Mouse (Mus musculus) forebrain, embryonic 10.5 days (tissue): ENCODE measurements at regions not wholly inside any gene's neighbourhood (a gene's known extent, or its start where the extent isn't known, plus 50 kb on each side); places are given as distances from the start of the nearest gene placed in this dataset.
A peak's percentile ranks its signal among the peaks of the same experiment; 100 is the strongest.

ENCODE experiments used
- DNase-seq: peaks from one replicate; pipeline ENCODE4 v3.0.0-alpha.2; 2017; ENCODE audit warnings: low spot score; ENCODE audit errors: extremely low spot score
- H3K27ac ChIP-seq: fragments of 300-500 bp; sonication (generic); 2 replicates; pipeline ENCODE4 v1.5.1; 2016; ENCODE audit warnings: mild to moderate bottlenecking
- H3K27me3 ChIP-seq: fragments of 300-500 bp; sonication (generic); 2 replicates; pipeline ENCODE4 v1.6.1; 2016; ENCODE audit warnings: mild to moderate bottlenecking; ENCODE audit not compliant: poor library complexity, severe bottlenecking
- H3K36me3 ChIP-seq: fragments of 300-500 bp; sonication (generic); replicated peaks from 2 replicates; pipeline ENCODE4 v1.6.1; 2016; ENCODE audit warnings: mild to moderate bottlenecking, moderate library complexity
- H3K4me1 ChIP-seq: fragments of 300-500 bp; sonication (generic); 2 replicates; pipeline ENCODE4 v1.6.1; 2016
- H3K4me3 ChIP-seq: fragments of 300-500 bp; sonication (generic); 2 replicates; pipeline ENCODE4 v1.5.1; 2016; ENCODE audit warnings: mild to moderate bottlenecking, moderate library complexity
- H3K9me3 ChIP-seq: fragments of 300-500 bp; sonication (generic); 2 replicates; pipeline ENCODE4 v1.6.1; 2016; ENCODE audit warnings: mild to moderate bottlenecking, moderate library complexity
- WGBS: fragments of 180-500 bp; shearing (Covaris S2); methylation state at CpG from one replicate; pipeline ENCODE4 v1.1.7; 2016; 5-methylcytosine and 5-hydroxymethylcytosine counted together

- DNase-seq = no peak
- no peak overlapping the region for H3K4me3 ChIP-seq
- WGBS = 90% methylated on average over 1 of the region's 1 CpGs
Observed at GRCm38 (mm10) chr13:111950042-111950441, 141.2 kb upstream of the Map3k1 start.

GRCm38 (mm10) chr13:111953860-111954519 lies 145.2 kb upstream of the Map3k1 start:
- Histone ChIP-seq H3K27me3 (no peaks in the 10 kb centered on the region), H3K36me3 (no peaks in the 10 kb centered on the region), H3K27ac (peak overlapping the region; percentile 73), H3K4me3 (peak overlapping the region; percentile 3; the same call in 1 of the 2 replicates), H3K4me1 (peaks cover 35% of the 10 kb centered on the region), H3K9me3 (no peaks in the 10 kb centered on the region)
- no peak for DNase-seq
- WGBS = 46% methylated on average over 8 of the region's 8 CpGs

More at GRCm38 (mm10) chr13:111950042-111950441, 141.2 kb upstream of the Map3k1 start:
- Histone ChIP-seq H3K27me3 (no peaks in the 10 kb centered on the region), H3K4me1 (peaks cover 26% of the 10 kb centered on the region), H3K27ac (no peak overlapping the region), H3K36me3 (no peaks in the 10 kb centered on the region), H3K9me3 (no peaks in the 10 kb centered on the region)

GRCm38 (mm10) chr13:111954520-111954884 lies 145.7 kb upstream of the Map3k1 start:
- peak overlapping the region; percentile 3; the same call in 1 of the 2 replicates for H3K4me3 ChIP-seq
- peaks cover 35% of the 10 kb centered on the region for H3K4me1 ChIP-seq
- peak overlapping the region; percentile 73 for H3K27ac ChIP-seq
- DNase-seq = no peak
- H3K36me3 ChIP-seq = no peaks in the 10 kb centered on the region
- H3K9me3 ChIP-seq = no peaks in the 10 kb centered on the region
- H3K27me3 ChIP-seq = no peaks in the 10 kb centered on the region
- WGBS = 29% methylated on average over 6 of the region's 6 CpGs

GRCm38 (mm10) chr13:111957118-111957517 lies 148.3 kb upstream of the Map3k1 start:
- Histone ChIP-seq H3K4me3 (no peak overlapping the region), H3K36me3 (no peaks in the 10 kb centered on the region), H3K27ac (no peak overlapping the region), H3K27me3 (no peaks in the 10 kb centered on the region), H3K4me1 (peaks cover 35% of the 10 kb centered on the region), H3K9me3 (no peaks in the 10 kb centered on the region)
- 88% methylated on average over 3 of the region's 3 CpGs for WGBS
- no peak for DNase-seq

GRCm38 (mm10) chr13:111957674-111958273 lies 149.0 kb upstream of the Map3k1 start:
- H3K9me3 ChIP-seq = no peaks in the 10 kb centered on the region
- no peak for DNase-seq
- no peaks in the 10 kb centered on the region for H3K36me3 ChIP-seq
- WGBS = 89% methylated on average over 11 of the region's 11 CpGs
- H3K4me1 ChIP-seq = peaks cover 32% of the 10 kb centered on the region
- H3K4me3 ChIP-seq = no peak overlapping the region
- H3K27me3 ChIP-seq = no peaks in the 10 kb centered on the region
- no peak overlapping the region for H3K27ac ChIP-seq

GRCm38 (mm10) chr13:111958421-111958820 lies 149.6 kb upstream of the Map3k1 start:
- Histone ChIP-seq H3K4me1 (peaks cover 25% of the 10 kb centered on the region), H3K9me3 (no peaks in the 10 kb centered on the region), H3K4me3 (no peak overlapping the region), H3K27me3 (no peaks in the 10 kb centered on the region), H3K27ac (no peak overlapping the region), H3K36me3 (no peaks in the 10 kb centered on the region)
- WGBS = 94% methylated on average over 1 of the region's 1 CpGs
- no peak for DNase-seq

- H3K36me3 ChIP-seq = no peaks in the 10 kb centered on the region
- peaks cover 9% of the 10 kb centered on the region; the same call in 1 of the 2 replicates for H3K4me1 ChIP-seq
- no peak for DNase-seq
- H3K27me3 ChIP-seq = no peaks in the 10 kb centered on the region
- 97% methylated on average over 2 of the region's 2 CpGs for WGBS
- H3K27ac ChIP-seq = no peak overlapping the region
- no peak overlapping the region for H3K4me3 ChIP-seq
- H3K9me3 ChIP-seq = no peaks in the 10 kb centered on the region
Observed at GRCm38 (mm10) chr13:111960036-111960435, 151.2 kb upstream of the Map3k1 start.

- no peak for DNase-seq
- 90% methylated on average over 6 of the region's 6 CpGs for WGBS
- no peaks in the 10 kb centered on the region for H3K4me1 ChIP-seq
- no peak overlapping the region for H3K27ac ChIP-seq
- H3K27me3 ChIP-seq = no peaks in the 10 kb centered on the region
- no peaks in the 10 kb centered on the region for H3K9me3 ChIP-seq
- no peak overlapping the region for H3K4me3 ChIP-seq
- H3K36me3 ChIP-seq = no peaks in the 10 kb centered on the region
Observed at GRCm38 (mm10) chr13:111961423-111961822, 152.6 kb upstream of the Map3k1 start.

- Histone ChIP-seq H3K36me3 (no peaks in the 10 kb centered on the region), H3K27ac (no peak overlapping the region), H3K4me3 (no peak overlapping the region), H3K27me3 (no peaks in the 10 kb centered on the region), H3K9me3 (no peaks in the 10 kb centered on the region), H3K4me1 (no peaks in the 10 kb centered on the region)
- 93% methylated on average over 4 of the region's 4 CpGs for WGBS
- no peak for DNase-seq
Observed at GRCm38 (mm10) chr13:111962155-111962554, 153.4 kb upstream of the Map3k1 start.

GRCm38 (mm10) chr13:111966113-111966512 lies 157.3 kb upstream of the Map3k1 start:
- Histone ChIP-seq H3K27ac (no peak overlapping the region), H3K4me1 (peaks cover 8% of the 10 kb centered on the region; the same call in 1 of the 2 replicates), H3K36me3 (no peaks in the 10 kb centered on the region), H3K4me3 (no peak overlapping the region), H3K27me3 (no peaks in the 10 kb centered on the region), H3K9me3 (no peaks in the 10 kb centered on the region)
- DNase-seq = no peak
- 87% methylated on average over 6 of the region's 6 CpGs for WGBS

GRCm38 (mm10) chr13:111966627-111967026 lies 157.8 kb upstream of the Map3k1 start:
- H3K4me3 ChIP-seq = no peak overlapping the region
- no peak overlapping the region for H3K27ac ChIP-seq
- no peaks in the 10 kb centered on the region for H3K36me3 ChIP-seq
- H3K27me3 ChIP-seq = no peaks in the 10 kb centered on the region
- H3K9me3 ChIP-seq = no peaks in the 10 kb centered on the region
- DNase-seq = no peak
- WGBS = 67% methylated on average over 3 of the region's 3 CpGs
- peaks cover 8% of the 10 kb centered on the region; the same call in 1 of the 2 replicates for H3K4me1 ChIP-seq

GRCm38 (mm10) chr13:111968197-111968596 lies 159.4 kb upstream of the Map3k1 start:
- DNase-seq = no peak
- Histone ChIP-seq H3K4me1 (peaks cover 8% of the 10 kb centered on the region; the same call in 1 of the 2 replicates), H3K27ac (no peak overlapping the region), H3K27me3 (no peaks in the 10 kb centered on the region), H3K36me3 (no peaks in the 10 kb centered on the region), H3K4me3 (no peak overlapping the region), H3K9me3 (no peaks in the 10 kb centered on the region)
- 83% methylated on average over 7 of the region's 7 CpGs for WGBS

- Histone ChIP-seq H3K4me1 (peaks cover 17% of the 10 kb centered on the region), H3K36me3 (no peaks in the 10 kb centered on the region), H3K9me3 (no peaks in the 10 kb centered on the region), H3K4me3 (no peak overlapping the region), H3K27ac (no peak overlapping the region), H3K27me3 (no peaks in the 10 kb centered on the region)
- WGBS = 75% methylated on average over 4 of the region's 4 CpGs
- no peak for DNase-seq
Observed at GRCm38 (mm10) chr13:111974282-111974681, 165.5 kb upstream of the Map3k1 start.
